Mouse (Mus musculus): Measurements from ENCODE around the gene Pvalb. TPM values are rescaled to one million over a fixed set of nuclear protein-coding genes. Genes with fewer than 3 reads are reported as not detected.

Pvalb gene
- polyA plus RNA-seq, 1 experiment, result not detected

- Histone ChIP-seq H3K36me3 (ENCODE audit: control insufficient read depth, insufficient read depth, low read length) (no peaks in the 10 kb centered on the region), H3K4me1 (ENCODE audit: control insufficient read depth, insufficient read depth, insufficient read length, low read length) (no peaks in the 10 kb centered on the region), H3K27ac (ENCODE audit: insufficient read depth, low read depth, low read length) (no peak overlapping the region), H3K4me3 (ENCODE audit: low read depth, low read length) (no peak overlapping the region), H3K27me3 (ENCODE audit: control insufficient read depth, insufficient read depth, low read length) (no peaks in the 10 kb centered on the region)
- TF ChIP-seq CTCF (IDR thresholded peaks at IDR 0.05; ENCODE audit: extremely low read depth, insufficient read length, insufficient replicate concordance, low read depth, low read length) (no peak), POLR2A (IDR thresholded peaks at IDR 0.05; ENCODE audit: low read depth, low read length) (no peak)
- 75% methylated on average over 28 of the region's 28 CpGs for WGBS
Measured at GRCm38 (mm10) chr15:78195096-78195880, 10.9 kb downstream of the Pvalb start.

- no peak overlapping the region for H3K27ac ChIP-seq (ENCODE audit: insufficient read depth, low read depth, low read length)
- WGBS, result 74% methylated on average over 3 of the region's 3 CpGs
Measured at GRCm38 (mm10) chr15:78194320-78194719, 11.9 kb downstream of the Pvalb start.

GRCm38 (mm10) chr15:78189636-78190035, 16.6 kb downstream of the Pvalb start:
- TF ChIP-seq CTCF (IDR thresholded peaks at IDR 0.05; ENCODE audit: extremely low read depth, insufficient read length, insufficient replicate concordance, low read depth, low read length) (no peak), POLR2A (IDR thresholded peaks at IDR 0.05; ENCODE audit: low read depth, low read length) (no peak)
- WGBS, result 83% methylated on average over 7 of the region's 7 CpGs

More at GRCm38 (mm10) chr15:78194320-78194719, 11.9 kb downstream of the Pvalb start:
- no peaks in the 10 kb centered on the region for H3K27me3 ChIP-seq (ENCODE audit: control insufficient read depth, insufficient read depth, low read length)
- H3K4me1 ChIP-seq (ENCODE audit: control insufficient read depth, insufficient read depth, insufficient read length, low read length), result no peaks in the 10 kb centered on the region
- no peak overlapping the region for H3K4me3 ChIP-seq (ENCODE audit: low read depth, low read length)
- H3K36me3 ChIP-seq (ENCODE audit: control insufficient read depth, insufficient read depth, low read length), result no peaks in the 10 kb centered on the region
- TF ChIP-seq CTCF (IDR thresholded peaks at IDR 0.05; ENCODE audit: extremely low read depth, insufficient read length, insufficient replicate concordance, low read depth, low read length) (no peak), POLR2A (IDR thresholded peaks at IDR 0.05; ENCODE audit: low read depth, low read length) (no peak)

GRCm38 (mm10) chr15:78188546-78188945, 17.7 kb downstream of the Pvalb start:
- WGBS, result 66% methylated on average over 3 of the region's 3 CpGs
- Histone ChIP-seq H3K27ac (ENCODE audit: insufficient read depth, low read depth, low read length) (no peak overlapping the region), H3K36me3 (ENCODE audit: control insufficient read depth, insufficient read depth, low read length) (no peaks in the 10 kb centered on the region), H3K4me3 (ENCODE audit: low read depth, low read length) (no peak overlapping the region), H3K4me1 (ENCODE audit: control insufficient read depth, insufficient read depth, insufficient read length, low read length) (no peaks in the 10 kb centered on the region), H3K27me3 (ENCODE audit: control insufficient read depth, insufficient read depth, low read length) (no peaks in the 10 kb centered on the region)
- no peak for TF ChIP-seq POLR2A (IDR thresholded peaks at IDR 0.05; ENCODE audit: low read depth, low read length)
- no peak for TF ChIP-seq CTCF (IDR thresholded peaks at IDR 0.05; ENCODE audit: extremely low read depth, insufficient read length, insufficient replicate concordance, low read depth, low read length)

More at GRCm38 (mm10) chr15:78189636-78190035, 16.6 kb downstream of the Pvalb start:
- H3K36me3 ChIP-seq (ENCODE audit: control insufficient read depth, insufficient read depth, low read length), result no peaks in the 10 kb centered on the region
- H3K4me3 ChIP-seq (ENCODE audit: low read depth, low read length), result no peak overlapping the region
- no peaks in the 10 kb centered on the region for H3K4me1 ChIP-seq (ENCODE audit: control insufficient read depth, insufficient read depth, insufficient read length, low read length)
- H3K27ac ChIP-seq (ENCODE audit: insufficient read depth, low read depth, low read length), result no peak overlapping the region
- no peaks in the 10 kb centered on the region for H3K27me3 ChIP-seq (ENCODE audit: control insufficient read depth, insufficient read depth, low read length)

GRCm38 (mm10) chr15:78186906-78187305, 19.3 kb downstream of the Pvalb start:
- Histone ChIP-seq H3K4me3 (ENCODE audit: low read depth, low read length) (no peak overlapping the region), H3K4me1 (ENCODE audit: control insufficient read depth, insufficient read depth, insufficient read length, low read length) (no peaks in the 10 kb centered on the region), H3K27ac (ENCODE audit: insufficient read depth, low read depth, low read length) (no peak overlapping the region), H3K36me3 (ENCODE audit: control insufficient read depth, insufficient read depth, low read length) (no peaks in the 10 kb centered on the region), H3K27me3 (ENCODE audit: control insufficient read depth, insufficient read depth, low read length) (no peaks in the 10 kb centered on the region)
- WGBS, result 65% methylated on average over 5 of the region's 5 CpGs
- TF ChIP-seq POLR2A (IDR thresholded peaks at IDR 0.05; ENCODE audit: low read depth, low read length), result no peak
- no peak for TF ChIP-seq CTCF (IDR thresholded peaks at IDR 0.05; ENCODE audit: extremely low read depth, insufficient read length, insufficient replicate concordance, low read depth, low read length)

GRCm38 (mm10) chr15:78185609-78186008, 20.6 kb downstream of the Pvalb start:
- Histone ChIP-seq H3K4me3 (ENCODE audit: low read depth, low read length) (no peak overlapping the region), H3K36me3 (ENCODE audit: control insufficient read depth, insufficient read depth, low read length) (no peaks in the 10 kb centered on the region), H3K27me3 (ENCODE audit: control insufficient read depth, insufficient read depth, low read length) (no peaks in the 10 kb centered on the region), H3K4me1 (ENCODE audit: control insufficient read depth, insufficient read depth, insufficient read length, low read length) (no peaks in the 10 kb centered on the region), H3K27ac (ENCODE audit: insufficient read depth, low read depth, low read length) (no peak overlapping the region)
- WGBS, result 86% methylated on average over 4 of the region's 4 CpGs
- TF ChIP-seq POLR2A (IDR thresholded peaks at IDR 0.05; ENCODE audit: low read depth, low read length) (no peak), CTCF (IDR thresholded peaks at IDR 0.05; ENCODE audit: extremely low read depth, insufficient read length, insufficient replicate concordance, low read depth, low read length) (no peak)

- WGBS, result 5% methylated on average over 10 of the region's 10 CpGs
- H3K27me3 ChIP-seq (ENCODE audit: control insufficient read depth, insufficient read depth, low read length), result no peaks in the 10 kb centered on the region
- TF ChIP-seq CTCF (IDR thresholded peaks at IDR 0.05; ENCODE audit: extremely low read depth, insufficient read length, insufficient replicate concordance, low read depth, low read length), result peak; percentile 23; the same call in 1 of the 2 replicates
- TF ChIP-seq POLR2A (IDR thresholded peaks at IDR 0.05; ENCODE audit: low read depth, low read length), result no peak
- H3K4me1 ChIP-seq (ENCODE audit: control insufficient read depth, insufficient read depth, insufficient read length, low read length), result no peaks in the 10 kb centered on the region
- H3K27ac ChIP-seq (ENCODE audit: insufficient read depth, low read depth, low read length), result no peak overlapping the region
- H3K4me3 ChIP-seq (ENCODE audit: low read depth, low read length), result no peak overlapping the region
- no peaks in the 10 kb centered on the region for H3K36me3 ChIP-seq (ENCODE audit: control insufficient read depth, insufficient read depth, low read length)
Measured at GRCm38 (mm10) chr15:78184855-78185254, 21.3 kb downstream of the Pvalb start.
